Mouse (Mus musculus) MEL (cell line): ENCODE data around the gene Kcng4.

Source experiments
- ELF1 ChIP-seq: IDR thresholded peaks from 2 replicates; pipeline ENCODE4 v1.6.1; 2014; ENCODE audit warnings: low read depth, mild to moderate bottlenecking, inconsistent platforms, low read length, improper control_type of control experiment, moderate library complexity
- POLR2A ChIP-seq, 2 experiments: IDR thresholded peaks; 2 replicates each; pipeline ENCODE4 v1.6.1; 2011 to 2012; ENCODE audit warnings: low read length in 2 of 2, mild to moderate bottlenecking in 2 of 2, control low read depth in 1 of 2, improper control_type of control experiment in 1 of 2, low read depth in 1 of 2, moderate library complexity in 1 of 2; ENCODE audit not compliant: control insufficient read depth in 1 of 2, insufficient read depth in 1 of 2, poor library complexity in 1 of 2

DNA sequence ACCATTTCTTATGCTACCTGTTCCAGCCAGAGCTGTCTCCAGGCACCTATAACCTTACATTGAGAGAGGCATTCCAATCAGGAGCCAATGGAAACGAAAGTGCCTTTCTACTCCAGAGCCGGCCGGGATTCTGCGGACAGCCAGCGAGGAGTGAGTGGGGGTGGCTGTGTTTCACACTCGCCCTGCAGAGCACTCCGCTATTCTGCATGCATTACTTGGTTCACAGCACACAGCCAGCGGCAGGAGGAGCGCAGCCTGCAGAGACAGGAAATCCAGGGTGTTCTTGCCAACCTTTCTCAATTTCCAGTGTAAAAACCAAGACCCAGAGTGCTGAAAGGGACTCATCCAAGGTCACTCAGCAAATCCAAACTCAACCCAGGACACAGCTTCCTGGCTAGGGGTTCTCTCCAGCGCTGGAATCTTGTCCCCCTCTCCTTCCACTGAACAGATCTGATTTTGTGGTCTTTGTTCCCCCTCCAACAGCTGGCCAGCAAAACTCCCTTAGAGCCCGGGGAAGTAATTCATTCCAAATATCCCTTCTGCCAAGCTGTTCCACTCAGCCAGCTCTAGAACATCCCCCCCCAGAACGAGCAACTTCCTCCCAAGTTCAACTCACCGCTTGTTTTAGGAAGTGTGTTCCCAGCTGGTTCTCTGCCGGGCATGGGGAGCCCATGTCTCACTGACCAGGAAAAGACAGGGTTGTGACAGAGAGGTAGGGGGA lies 704 bp downstream of the Kcng4 start:
- TF ChIP-seq POLR2A (IDR thresholded peaks at IDR 0.05; ENCODE audit: control insufficient read depth in 1 of 2, insufficient read depth in 1 of 2, low read depth in 1 of 2, low read length in 2 of 2, poor library complexity in 1 of 2) (no peak), ELF1 (no peak)
